Mouse (Mus musculus) stomach, postnatal 0 days (tissue): ENCODE measurements around the gene Tpo.

Source experiments
- CTCF ChIP-seq: IDR thresholded peaks from 2 replicates; pipeline ENCODE4 v1.5.1; 2016; ENCODE audit warnings: antibody characterized with exemption, low read depth, mild to moderate bottlenecking, moderate library complexity
- EP300 ChIP-seq: optimal IDR thresholded peaks from 2 replicates; pipeline ENCODE3; 2016; ENCODE audit warnings: antibody characterized with exemption

DNA sequence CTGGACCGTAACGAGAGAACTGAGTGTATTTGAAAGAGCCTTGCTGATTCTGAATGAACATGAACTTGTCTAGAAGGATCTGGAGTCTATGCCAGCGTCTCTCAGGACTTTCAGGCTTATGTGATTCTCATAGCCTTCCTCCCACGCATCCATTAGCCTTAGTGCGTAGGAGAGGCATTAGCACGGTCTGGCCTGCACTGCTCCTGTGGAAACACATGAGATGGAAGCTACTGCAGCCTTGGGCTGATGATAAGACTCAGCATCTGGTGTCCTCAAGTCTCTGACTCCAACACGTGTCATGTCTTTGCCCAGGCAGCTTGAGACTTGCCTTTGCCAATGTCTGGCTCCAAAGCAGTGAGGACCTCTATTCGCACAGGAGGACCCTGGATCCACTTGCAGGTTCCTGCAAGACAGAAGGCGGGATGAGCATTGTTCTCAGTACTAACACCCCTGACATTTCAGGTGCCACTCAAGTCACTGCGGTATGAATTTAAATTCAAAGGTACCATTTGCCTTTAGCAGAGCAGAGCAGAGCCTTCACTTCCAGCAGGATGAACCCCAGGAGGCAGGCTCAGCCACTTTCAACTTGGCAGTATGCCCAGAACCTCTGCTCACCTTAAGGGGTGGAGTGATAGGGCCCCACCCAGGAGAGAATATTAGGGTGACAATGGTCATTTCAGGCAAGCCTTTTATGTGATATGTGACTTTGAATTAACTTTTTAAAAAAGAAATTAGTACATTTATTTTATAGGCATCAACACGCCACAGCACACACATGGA, 77.5 kb downstream of the Tpo start:
- no peak for TF ChIP-seq CTCF
- TF ChIP-seq EP300 = no peak
